Mouse (Mus musculus) testis, adult 2 months (tissue): ENCODE measurements at regions not wholly inside any gene's neighbourhood (a gene's known extent, or its start where the extent isn't known, plus 50 kb on each side); places are given as distances from the start of the nearest gene placed in this dataset.

Experiments used
- H3K27ac ChIP-seq: fragments of 200-500 bp; 2 replicates; pipeline ENCODE4 v1.5.1; 2012; ENCODE audit warnings: low read depth, low read length; ENCODE audit not compliant: control insufficient read depth, insufficient read depth
- H3K27me3 ChIP-seq: fragments of 200-500 bp; 2 replicates; pipeline ENCODE4 v1.6.1; 2012; ENCODE audit warnings: mild to moderate bottlenecking, low read length, moderate library complexity; ENCODE audit not compliant: control insufficient read depth, insufficient read depth
- H3K36me3 ChIP-seq: fragments of 200-500 bp; 2 replicates; pipeline ENCODE4 v1.6.1; 2012; ENCODE audit warnings: mild to moderate bottlenecking, low read length; ENCODE audit not compliant: control insufficient read depth, insufficient read depth
- H3K4me1 ChIP-seq: fragments of 200-500 bp; 2 replicates; pipeline ENCODE4 v1.6.1; 2012; ENCODE audit warnings: low read length; ENCODE audit not compliant: control insufficient read depth, insufficient read depth
- H3K4me3 ChIP-seq: fragments of 200-500 bp; 2 replicates; pipeline ENCODE4 v1.5.1; 2012; ENCODE audit warnings: low read depth, mild to moderate bottlenecking, low read length, moderate library complexity, mixed read lengths; ENCODE audit not compliant: control insufficient read depth
- CTCF ChIP-seq: fragments of 200-500 bp; IDR thresholded peaks from 2 replicates; pipeline ENCODE4 v1.5.1; 2012; ENCODE audit warnings: low read depth, mild to moderate bottlenecking, inconsistent platforms, low read length, moderate library complexity; ENCODE audit not compliant: control insufficient read depth, insufficient read depth, insufficient replicate concordance
- POLR2A ChIP-seq: fragments of 200-500 bp; IDR thresholded peaks from 2 replicates; pipeline ENCODE4 v1.6.1; 2012; ENCODE audit warnings: low read depth, mild to moderate bottlenecking, inconsistent platforms, low read length, moderate library complexity; ENCODE audit not compliant: control insufficient read depth

DNA sequence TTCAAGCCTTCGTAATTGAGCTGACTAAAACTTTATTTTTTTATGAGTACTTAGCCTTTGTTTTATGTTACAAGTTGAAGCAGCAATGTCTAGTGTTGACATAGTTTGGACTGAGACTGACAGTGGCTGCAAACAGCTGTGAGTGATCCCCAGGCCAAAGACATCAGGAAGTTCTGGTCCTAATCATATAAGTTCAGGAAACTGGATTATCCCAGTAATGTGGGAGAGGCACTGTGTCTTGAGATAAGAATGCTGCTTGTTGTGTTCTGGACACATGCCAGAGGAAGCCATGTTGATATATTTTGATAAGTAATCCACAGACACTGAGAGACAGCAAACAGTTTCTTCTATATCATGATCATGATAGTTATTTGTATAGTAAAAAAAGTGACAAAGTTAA is 153.4 kb downstream of the Lrriq3 start:
- no peaks in the 10 kb centered on the region for H3K4me1 ChIP-seq
- H3K36me3 ChIP-seq: no peaks in the 10 kb centered on the region
- H3K27me3 ChIP-seq: no peaks in the 10 kb centered on the region
- no peak overlapping the region for H3K4me3 ChIP-seq
- no peak overlapping the region for H3K27ac ChIP-seq
- no peak for TF ChIP-seq CTCF
- TF ChIP-seq POLR2A: no peak

DNA sequence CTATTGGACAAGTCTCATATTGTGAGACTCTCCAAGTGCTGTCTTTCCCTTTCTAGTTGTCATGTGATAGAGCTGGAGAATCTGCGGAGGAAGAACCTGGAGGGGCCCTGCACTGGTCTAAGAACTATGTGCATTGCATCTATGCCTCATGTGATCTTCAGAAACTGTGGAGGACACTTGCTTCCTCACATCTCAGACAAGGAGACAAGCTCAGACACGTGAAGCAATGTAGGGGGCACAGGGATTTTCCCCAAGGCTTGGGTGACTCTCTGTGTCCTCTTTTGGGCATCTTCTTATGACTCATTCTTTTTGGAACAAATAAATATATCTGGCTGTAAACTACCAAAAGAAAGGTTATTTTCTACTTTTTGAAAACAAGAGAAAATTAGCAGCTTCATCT is 153.9 kb downstream of the Lrriq3 start:
- Histone ChIP-seq H3K27me3 (no peaks in the 10 kb centered on the region), H3K27ac (no peak overlapping the region), H3K36me3 (no peaks in the 10 kb centered on the region), H3K4me1 (no peaks in the 10 kb centered on the region), H3K4me3 (no peak overlapping the region)
- no peak for TF ChIP-seq POLR2A
- TF ChIP-seq CTCF: no peak

DNA sequence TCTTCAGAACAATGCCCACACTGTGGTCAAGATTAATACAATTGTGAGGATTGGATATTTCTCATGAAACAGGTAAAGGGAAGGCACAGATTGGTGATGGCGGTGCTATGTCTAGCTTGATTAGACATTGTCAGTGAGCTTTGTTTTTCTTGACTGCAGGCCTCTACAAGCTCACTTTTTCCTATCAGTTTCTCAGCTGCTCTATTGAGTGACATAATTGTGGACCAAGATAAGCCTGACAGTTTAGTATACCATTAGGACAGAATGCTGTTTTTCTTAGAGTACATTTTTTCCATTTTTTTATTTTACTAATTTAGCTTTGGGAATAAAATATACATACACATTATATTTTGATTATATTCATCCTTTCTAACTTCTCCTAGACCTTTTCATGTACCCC is 154.7 kb downstream of the Lrriq3 start:
- Histone ChIP-seq H3K4me1 (no peaks in the 10 kb centered on the region), H3K36me3 (no peaks in the 10 kb centered on the region), H3K27me3 (no peaks in the 10 kb centered on the region), H3K4me3 (no peak overlapping the region), H3K27ac (no peak overlapping the region)
- TF ChIP-seq POLR2A: no peak
- TF ChIP-seq CTCF: no peak

DNA sequence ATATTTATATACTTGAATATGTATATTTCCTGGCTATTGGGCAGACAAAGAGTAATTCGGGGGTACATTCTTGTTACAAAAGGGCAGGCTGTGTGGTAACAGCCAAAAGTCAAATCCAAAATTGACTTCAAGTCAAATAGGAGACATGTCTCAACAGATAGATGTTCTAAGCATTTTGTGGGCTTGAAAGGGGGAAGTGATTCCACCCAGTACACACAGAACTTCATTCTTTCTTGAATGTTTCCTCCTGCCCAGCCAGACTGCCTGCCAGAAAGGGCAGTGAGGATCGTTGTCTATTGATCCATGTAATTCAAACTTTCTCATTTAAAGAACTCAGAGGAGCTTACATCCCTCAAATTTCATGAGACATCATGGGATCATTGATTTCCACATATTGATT is 157.7 kb downstream of the Lrriq3 start:
- H3K4me1 ChIP-seq: no peaks in the 10 kb centered on the region
- no peaks in the 10 kb centered on the region for H3K27me3 ChIP-seq
- H3K4me3 ChIP-seq: no peak overlapping the region
- TF ChIP-seq CTCF: no peak
- no peak for TF ChIP-seq POLR2A
- H3K36me3 ChIP-seq: no peaks in the 10 kb centered on the region
- H3K27ac ChIP-seq: no peak overlapping the region

DNA sequence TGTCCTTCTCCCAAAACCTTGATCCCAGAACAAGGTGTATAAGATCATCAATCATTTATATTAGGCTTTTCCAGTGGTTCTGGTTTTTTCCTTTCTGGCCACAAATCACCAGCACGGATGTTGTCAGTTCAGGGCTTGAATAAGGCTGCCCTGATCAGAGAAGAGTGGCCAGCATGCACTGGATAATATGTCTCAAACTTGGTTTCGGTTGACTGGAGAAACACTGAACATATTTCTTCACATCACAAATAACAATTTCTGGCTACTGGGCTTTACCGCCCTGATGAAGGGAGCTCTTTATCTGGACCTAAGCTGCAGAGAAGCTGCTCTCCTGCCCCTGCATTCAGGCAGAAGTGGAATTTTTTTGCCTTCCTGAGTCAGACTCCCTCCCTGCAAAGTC is 205.0 kb downstream of the Lrriq3 start:
- no peak overlapping the region for H3K4me3 ChIP-seq
- no peaks in the 10 kb centered on the region for H3K27me3 ChIP-seq
- H3K27ac ChIP-seq: no peak overlapping the region
- H3K4me1 ChIP-seq: no peaks in the 10 kb centered on the region
- TF ChIP-seq CTCF (no peak), POLR2A (no peak)
- no peaks in the 10 kb centered on the region for H3K36me3 ChIP-seq

DNA sequence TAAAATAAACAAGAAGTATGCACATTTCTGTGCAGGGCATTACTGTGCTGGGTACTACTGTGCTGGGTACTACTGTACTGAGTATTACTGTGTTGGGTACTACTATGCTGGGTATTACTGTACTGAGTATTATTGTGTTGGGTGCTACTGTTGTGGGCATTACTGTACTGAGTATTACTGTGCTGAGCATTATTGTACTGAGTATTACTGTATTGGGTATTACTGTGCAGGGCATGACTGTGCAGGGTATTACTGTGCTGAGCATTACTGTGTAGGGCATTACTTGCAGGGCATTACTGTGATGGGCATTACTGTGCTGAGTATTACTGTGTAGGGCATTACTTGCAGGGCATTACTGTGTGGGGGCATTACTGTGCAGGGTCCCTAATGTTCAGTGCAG is 205.5 kb downstream of the Lrriq3 start:
- TF ChIP-seq POLR2A (no peak), CTCF (no peak)
- Histone ChIP-seq H3K27me3 (no peaks in the 10 kb centered on the region), H3K4me3 (no peak overlapping the region), H3K27ac (no peak overlapping the region), H3K4me1 (no peaks in the 10 kb centered on the region), H3K36me3 (no peaks in the 10 kb centered on the region)

DNA sequence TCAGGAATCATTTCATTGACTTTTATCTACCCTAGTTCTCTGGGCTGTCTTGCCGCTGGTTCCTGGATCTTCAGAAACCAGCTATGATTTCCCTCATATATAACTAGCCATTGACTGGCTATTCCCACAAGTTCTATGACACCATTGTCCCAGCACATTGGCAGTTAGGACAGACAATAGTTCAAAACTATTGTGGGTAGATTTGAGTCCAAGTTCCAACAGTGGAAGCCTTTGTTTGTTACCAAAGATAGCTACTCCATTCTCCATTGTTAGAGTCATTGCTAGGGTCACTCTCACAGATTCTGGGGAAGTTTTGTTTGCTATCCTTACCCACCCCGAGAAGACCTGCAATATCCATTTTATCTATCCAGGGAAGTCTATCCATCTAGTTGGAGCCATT is 229.1 kb downstream of the Lrriq3 start:
- Histone ChIP-seq H3K27ac (no peak overlapping the region), H3K4me1 (no peaks in the 10 kb centered on the region), H3K4me3 (no peak overlapping the region), H3K27me3 (no peaks in the 10 kb centered on the region), H3K36me3 (no peaks in the 10 kb centered on the region)
- TF ChIP-seq POLR2A: no peak
- no peak for TF ChIP-seq CTCF

DNA sequence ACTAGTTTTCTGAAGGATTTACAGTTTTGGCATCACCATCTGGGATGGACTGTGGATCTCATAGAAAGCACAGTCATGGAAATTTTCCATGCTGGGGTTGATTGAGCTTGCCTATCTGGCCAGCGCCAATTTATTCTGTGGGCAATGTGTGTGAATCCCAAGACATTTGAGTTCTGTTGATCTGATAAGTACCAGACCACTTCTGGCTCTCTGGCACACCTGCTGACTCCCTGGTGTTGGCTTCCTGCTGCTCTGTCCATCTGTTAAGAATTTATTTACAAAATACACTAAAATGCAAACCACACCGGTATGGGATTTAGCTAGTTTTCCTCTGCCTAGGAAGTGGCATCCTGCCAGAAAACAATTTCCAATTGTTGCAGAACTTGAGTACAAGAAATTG is 236.5 kb downstream of the Lrriq3 start:
- H3K36me3 ChIP-seq: no peaks in the 10 kb centered on the region
- H3K27me3 ChIP-seq: no peaks in the 10 kb centered on the region
- no peak overlapping the region for H3K4me3 ChIP-seq
- no peaks in the 10 kb centered on the region for H3K4me1 ChIP-seq
- TF ChIP-seq POLR2A: no peak
- no peak for TF ChIP-seq CTCF
- no peak overlapping the region for H3K27ac ChIP-seq
